Mouse (Mus musculus): ENCODE data around the gene Tnrc6c. TPM values are rescaled to one million over a fixed set of nuclear protein-coding genes. Genes with fewer than 3 reads are reported as not detected.

Gene Tnrc6c
- total RNA-seq (2023): 104 TPM

GRCm38 (mm10) chr11:117653491-117654351 lies at the start of gene Tnrc6c:
TSS of gene Tnrc6c (plus strand) at chr11:117654289.

GRCm38 (mm10) chr11:117781993-117782704 lies 128.1 kb downstream of the Tnrc6c start, which contains the start of the genes Tmc8 and Tmc6:
TSS of gene Tmc8 (plus strand) at chr11:117782076.
TSS of gene Tmc6 (minus strand) at chr11:117782198.

DNA sequence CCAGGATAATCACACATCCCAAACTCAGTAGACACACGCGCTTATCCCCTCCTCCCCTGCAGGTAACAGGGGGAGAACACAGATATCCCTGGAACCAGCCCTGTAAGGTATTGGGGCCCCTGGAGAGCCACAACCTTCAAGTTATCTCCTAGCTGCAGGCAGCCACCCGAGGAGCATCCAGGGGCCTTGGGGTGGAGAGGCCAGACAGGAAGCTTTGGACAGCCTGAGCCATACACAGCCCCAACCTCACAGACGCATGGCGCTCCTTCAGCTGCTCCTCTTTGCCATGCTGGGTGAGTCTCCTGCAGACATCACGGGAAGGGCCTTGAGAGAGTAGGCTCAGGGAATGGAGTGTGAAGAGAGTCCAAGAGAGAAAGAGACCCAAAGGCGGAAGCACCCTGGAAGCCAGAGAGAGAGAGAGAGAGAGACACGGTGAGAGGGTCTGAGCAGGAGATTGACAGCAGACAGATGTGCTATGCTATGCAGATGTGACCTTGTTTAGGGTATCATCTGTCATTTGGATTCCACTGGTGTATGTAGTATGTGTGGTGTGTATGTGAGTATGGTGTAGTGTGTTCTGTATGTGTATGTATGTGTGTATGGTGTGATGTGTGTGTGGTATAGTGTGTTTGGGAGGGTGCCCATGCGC lies 143.5 kb downstream of the Tnrc6c start, which contains the start of gene 6030468B19Rik:
Gene 6030468B19Rik, plus strand, starts transcription at position 150 of the 649 bp plus-strand sequence.

GRCm38 (mm10) chr11:117809407-117810311 lies 155.6 kb downstream of the Tnrc6c start, which contains the start of the genes Gm20708 and Syngr2:
TSS of gene Gm20708 (plus strand) at chr11:117809668.
TSS of gene Syngr2 (plus strand) at chr11:117809668.

Other genes starting within 250 kb of the Tnrc6c start
- gene Gm11733, start 169.9 kb upstream of the Tnrc6c start, total RNA-seq (2023): 0.21 TPM
- 90.9 TPM for gene Tmc8, start 127.8 kb downstream of the Tnrc6c start, total RNA-seq (2023)
- 267 TPM for gene Tmc6, start 127.9 kb downstream of the Tnrc6c start, total RNA-seq (2023)
- gene 6030468B19Rik, start 143.4 kb downstream of the Tnrc6c start, total RNA-seq (2023): not detected
- 7.7 TPM for gene Gm20708, start 155.4 kb downstream of the Tnrc6c start, total RNA-seq (2023)
- gene Syngr2, start 155.4 kb downstream of the Tnrc6c start, total RNA-seq (2023): 53.5 TPM
- 13.2 TPM for gene Afmid, start 171.6 kb downstream of the Tnrc6c start, total RNA-seq (2023)
- 1.4 TPM for gene Tk1, start 171.8 kb downstream of the Tnrc6c start, total RNA-seq (2023)
- gene Birc5, start 195.0 kb downstream of the Tnrc6c start, total RNA-seq (2023): 1.6 TPM
- not detected for gene Tmem235, start 206.5 kb downstream of the Tnrc6c start, total RNA-seq (2023)
- 13.3 TPM for gene Tha1, start 219.2 kb downstream of the Tnrc6c start, total RNA-seq (2023)

All from CD8-positive naive resting alpha-beta T cell, adult 57 days (primary cell).